In genomic region chr1:36947448-36947847, GRCm38 (mm10) we compare ENCODE assay signal across 22 mouse cellular contexts. TPM values are rescaled to one million over a fixed set of nuclear protein-coding genes. Genes with fewer than 3 reads are reported as not detected.
A peak's percentile ranks its signal among the peaks of the same experiment; 100 is the strongest.
DNase-seq lines count a peak whose midpoint lies in the region; ATAC-seq and TF ChIP-seq lines count a peak whose summit lies in the region.
"Had no signal": no experiment of that assay in that cellular context is flagged by ENCODE, and none has a peak within 500 bp of the region (broad histone marks: within the 10 kb centered on the region; RNA-seq: fewer than 3 reads in every experiment).

No protein-coding gene starts in this region.

- no peaks in the 10 kb centered on the region for H3K9me3 ChIP-seq in MEL (replicated peaks; ENCODE audit: insufficient read depth, low read length)
- H3K9me3 ChIP-seq: embryonic facial prominence, embryonic 15.5 days; forebrain, embryonic 10.5 days; heart, embryonic 15.5 days; hindbrain, embryonic 13.5 days had no signal

- TF ChIP-seq POLR2A in MEL (IDR thresholded peaks at IDR 0.05; ENCODE audit: control insufficient read depth in 1 of 2, insufficient read depth in 1 of 2, low read depth in 1 of 2, low read length in 2 of 2, poor library complexity in 1 of 2) = no peak

- no peak overlapping the region for H3K27ac ChIP-seq in MEL (ENCODE audit: control insufficient read depth, low read depth, low read length)
- H3K27ac ChIP-seq: embryonic facial prominence, embryonic 15.5 days; forebrain, embryonic 10.5 days; heart, embryonic 15.5 days; hindbrain, embryonic 13.5 days; hindbrain, postnatal 0 days had no signal

- TF ChIP-seq RAD21 in MEL (IDR thresholded peaks at IDR 0.05; ENCODE audit: low read depth, low read length) = no peak

- TF ChIP-seq EP300 in MEL (IDR thresholded peaks at IDR 0.05; ENCODE audit: low read depth in 1 of 2, low read length in 2 of 2) = no peak

- H3K4me3 ChIP-seq in MEL (ENCODE audit: control insufficient read depth in 1 of 2, insufficient read depth in 1 of 2, low read depth in 2 of 2, low read length in 2 of 2) = no peak overlapping the region
- H3K4me3 ChIP-seq: embryonic facial prominence, embryonic 15.5 days; erythroblast, embryonic 14.5 days; forebrain, embryonic 10.5 days; heart, embryonic 15.5 days; hindbrain, embryonic 13.5 days had no signal

- no peak for TF ChIP-seq CTCF in MEL (IDR thresholded peaks at IDR 0.05 in 2 of 3, conservative IDR thresholded peaks at IDR 0.05 in 1 of 3; ENCODE audit: control insufficient read depth in 1 of 3, insufficient read depth in 1 of 3, low read depth in 2 of 3, low read length in 3 of 3, poor library complexity in 1 of 3, severe bottlenecking in 1 of 3)

- no peaks in the 10 kb centered on the region for H3K79me2 ChIP-seq in MEL (ENCODE audit: control insufficient read depth, insufficient read depth, low read length, poor library complexity)

- no peaks in the 10 kb centered on the region for H3K27me3 ChIP-seq in MEL (ENCODE audit: control insufficient read depth in 1 of 2, insufficient read depth in 2 of 2, low read length in 2 of 2)
- H3K27me3 ChIP-seq: embryonic facial prominence, embryonic 15.5 days; heart, embryonic 15.5 days; hindbrain, embryonic 13.5 days had no signal

- peaks cover 0 to 14% of the 10 kb centered on the region in 2 experiments; a peak in 2 of 4 replicates for H3K36me3 ChIP-seq in MEL (ENCODE audit: control insufficient read depth in 1 of 2, insufficient read depth in 2 of 2, low read length in 2 of 2)
- H3K36me3 ChIP-seq: embryonic facial prominence, embryonic 15.5 days; forebrain, embryonic 10.5 days; heart, embryonic 15.5 days; hindbrain, embryonic 13.5 days had no signal

- peaks cover 13 to 16% of the 10 kb centered on the region in 2 experiments for H3K4me1 ChIP-seq in MEL (ENCODE audit: control insufficient read depth in 1 of 2, insufficient read depth in 2 of 2, low read length in 2 of 2)
- H3K4me1 ChIP-seq: embryonic facial prominence, embryonic 15.5 days; hindbrain, embryonic 13.5 days had no signal

- no peak overlapping the region for H3K9ac ChIP-seq in MEL (ENCODE audit: control insufficient read depth, low read depth, low read length, poor library complexity, severe bottlenecking)
- H3K9ac ChIP-seq: embryonic facial prominence, embryonic 15.5 days; heart, embryonic 15.5 days; hindbrain, embryonic 13.5 days had no signal

- DNase-seq in spleen, postnatal 36 days (ENCODE audit: low spot score in 2 of 2) = peak; percentile 30 to 42
- no peak for DNase-seq in spleen, adult 12 weeks (ENCODE audit: low spot score)
- no peak for DNase-seq in MEL (ENCODE audit: low read depth, low spot score)
- no peak for DNase-seq in heart, adult 9 months (ENCODE audit: low spot score in 2 of 2)
- DNase-seq in thymus, postnatal 0 days (ENCODE audit: low spot score) = no peak
- DNase-seq in kidney, postnatal 25 days = no peak
- DNase-seq: adrenal gland, adult 2 months; adrenal gland, postnatal 25 days; cerebellum, adult 18-20 months; cerebellum, postnatal 10 days; embryo, embryonic 11 days; gastrocnemius, postnatal 36 days; heart, adult 18-20 months; heart, postnatal 14 days had no signal

- peak; percentile 29; the same call in 1 of the 2 replicates for ATAC-seq in megakaryocyte progenitor cell, adult 5-6 weeks (replicated peaks; ENCODE audit: poor library complexity)
- ATAC-seq: forebrain, embryonic 14.5 days; hindbrain, postnatal 0 days had no signal

TF ChIP-seq in MEL, 35 proteins besides CTCF, POLR2A, EP300 and RAD21:
- TF ChIP-seq ZKSCAN1 (IDR thresholded peaks at IDR 0.05; ENCODE audit: low read depth, low read length) (no peak), USF1 (IDR thresholded peaks at IDR 0.05; ENCODE audit: low read depth, low read length) (peak; percentile 65), E2F4 (IDR thresholded peaks at IDR 0.05; ENCODE audit: borderline replicate concordance, low read depth, low read length) (no peak), MYC (IDR thresholded peaks at IDR 0.05; ENCODE audit: low read depth, low read length) (no peak), MAZ (IDR thresholded peaks at IDR 0.05; ENCODE audit: low read depth, low read length) (no peak), CHD2 (IDR thresholded peaks at IDR 0.05; ENCODE audit: low read length) (no peak), SIN3A (IDR thresholded peaks at IDR 0.05; ENCODE audit: low read length) (no peak), TBP (IDR thresholded peaks at IDR 0.05; ENCODE audit: low read depth, low read length) (no peak)

RNA-seq across cellular contexts. Expression of gene Tmem131, which starts 4.0 kb away (rescaled TPM):
- 11.4 and 12.7 TPM in 2 replicates for total RNA-seq in MEL (2012; rRNA removed)
- 100 to 1,000 TPM in 1 of 2 experiments, 10 to 100 TPM in 1; 48.8 to 196 TPM for polyA plus RNA-seq in MEL (2012; ENCODE audit: insufficient read depth in 1 of 2, insufficient read length in 2 of 2, low read depth in 1 of 2, low replicate concordance in 2 of 2, missing spikeins in 1 of 2)
- 48.5 and 52.7 TPM in 2 replicates for total RNA-seq in megakaryocyte progenitor cell, adult 5-6 weeks (2015)
- total RNA-seq in megakaryocyte progenitor cell, adult 5-6 weeks (2017) = 13.5 and 16.6 TPM in 2 replicates
- polyA plus RNA-seq in thymus, postnatal 0 days (2015; fragmentation: Nextera tagmentation; extraction: Ambion mirVana) = 13.6 and 15.2 TPM in 2 replicates

Comparison
In these comparisons a context has a peak if more than half of its experiments do, and no peak if none do; other contexts are left out.
1. DNase-seq: peak in spleen, postnatal 36 days (2 of 2); none in spleen, adult 12 weeks (single experiment), MEL (single experiment), heart, adult 9 months (0 of 2), thymus, postnatal 0 days (single experiment) and kidney, postnatal 25 days (0 of 2).